Mouse (Mus musculus) cerebellum, adult 11-12 months (tissue): Measurements from ENCODE around the gene Gm28035.
A peak's percentile ranks its signal among the peaks of the same experiment; 100 is the strongest.

ENCODE experiments used
- DNase-seq: peaks from one replicate; pipeline ENCODE4 v3.0.0; 2022

Gm28035 gene

DNA sequence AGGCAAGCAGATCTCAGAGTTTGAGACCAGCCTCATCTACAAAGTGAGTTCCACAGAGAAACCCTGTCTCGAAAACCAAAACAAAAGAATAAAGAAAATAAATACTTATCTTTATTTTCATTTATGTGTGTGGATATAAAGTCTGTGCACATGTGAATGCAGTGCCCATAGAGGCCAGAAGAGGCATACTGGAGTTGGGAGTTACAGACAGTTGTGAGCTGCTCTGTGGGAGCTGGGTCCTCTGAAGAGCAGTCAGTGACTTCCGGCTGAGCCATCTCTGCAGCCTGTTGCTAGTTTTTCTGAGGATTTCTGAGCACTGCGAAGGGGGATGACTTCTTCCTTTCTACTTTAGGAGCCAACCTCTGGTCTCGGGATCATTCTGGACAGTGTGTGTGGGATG lies 75.8 kb downstream of the Gm28035 start:
- DNase-seq: no peak

DNA sequence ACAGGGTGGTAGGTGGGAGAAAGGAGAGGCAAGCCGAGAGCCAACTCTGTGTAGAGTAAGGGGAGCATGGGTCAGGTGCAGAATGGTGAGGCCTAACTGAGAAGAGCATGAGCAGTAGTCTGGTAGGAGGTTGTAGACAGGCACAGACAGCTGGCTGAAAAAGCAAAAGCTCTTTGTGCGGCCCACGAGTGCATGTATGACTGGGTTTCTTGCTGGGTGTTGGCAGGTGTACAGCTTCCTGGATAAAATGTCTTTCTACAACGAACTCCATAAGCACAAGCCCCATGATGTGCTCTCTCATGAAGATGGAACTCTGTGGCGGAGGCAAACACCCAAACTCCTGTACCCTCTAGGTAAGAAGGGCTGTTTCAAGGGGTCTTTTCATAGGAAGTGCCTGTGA lies 76.6 kb downstream of the Gm28035 start:
- no peak for DNase-seq

GRCm38 (mm10) chr2:30319260-30319659 lies 78.9 kb downstream of the Gm28035 start:
- DNase-seq: no peak

DNA sequence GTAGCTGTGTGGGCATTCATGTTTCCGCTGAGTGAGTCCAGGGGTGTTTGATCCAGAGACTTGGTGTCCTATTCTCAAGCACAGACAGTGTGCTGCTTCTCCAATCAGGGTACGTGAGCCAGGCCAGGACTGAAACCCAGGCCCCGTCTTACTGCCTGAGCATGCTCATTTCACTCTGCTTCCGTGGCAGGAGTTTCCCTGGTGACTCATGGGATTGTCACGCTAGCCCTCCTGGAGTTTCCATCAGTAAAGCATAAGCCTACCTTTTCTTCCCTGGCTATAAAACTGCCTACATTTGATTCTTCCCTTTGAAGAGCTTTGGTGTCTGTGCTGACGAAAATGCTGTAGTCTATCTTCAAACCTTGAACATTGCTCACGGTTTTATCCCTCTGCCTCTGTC lies 82.7 kb downstream of the Gm28035 start:
- no peak for DNase-seq

DNA sequence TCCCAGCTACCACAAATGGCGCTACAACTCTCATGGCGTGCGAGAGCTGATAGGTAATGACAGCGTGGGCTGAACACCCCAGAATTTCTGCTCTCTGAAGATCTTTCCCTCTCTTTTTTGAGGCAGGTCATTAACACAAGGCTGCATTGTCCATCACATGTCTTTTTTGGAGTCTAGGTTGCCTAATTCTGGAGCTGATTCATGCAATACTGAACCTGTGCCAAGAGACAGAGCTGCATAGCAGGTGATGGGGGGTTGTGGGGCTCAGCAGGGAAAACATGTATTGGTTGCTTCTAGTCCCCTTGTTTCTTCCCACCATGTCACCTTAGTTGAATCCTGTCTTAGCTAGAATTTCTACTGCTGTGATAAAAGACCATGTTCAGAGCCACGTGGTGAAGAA lies 84.9 kb downstream of the Gm28035 start:
- DNase-seq: no peak

GRCm38 (mm10) chr2:30327276-30327675 lies 86.9 kb downstream of the Gm28035 start:
- peak; percentile 56 for DNase-seq

GRCm38 (mm10) chr2:30328791-30329190 lies 88.4 kb downstream of the Gm28035 start:
- no peak for DNase-seq
